Mouse (Mus musculus) adrenal gland, adult 18-20 months (tissue): ENCODE data around the gene Dnaic2. TPM values are rescaled to one million over a fixed set of nuclear protein-coding genes. Genes with fewer than 3 reads are reported as not detected.

Experiments
- DNase-seq, 2 experiments: peaks; one replicate each; pipeline ENCODE4 v3.0.0; 2021 to 2022; ENCODE audit warnings: low spot score in 2 of 2
- long read RNA-seq, 2 experiments: library from polyadenylated mRNA; stranded (forward); transcript quantifications; one replicate each; pipeline ENCODE4 v2.0.0; 2021
- total RNA-seq, 2 experiments: library from RNA; stranded (reverse); gene quantifications; 1 replicate in 1 of 2; 2 replicates in 1 of 2; pipeline ENCODE4 v1.2.3; 2021

Gene Dnaic2
- total RNA-seq: under 1 TPM; 0.19 to 0.50 TPM
- long read RNA-seq, experiment 1: 0 reads
- long read RNA-seq, experiment 2: 0 reads

DNA sequence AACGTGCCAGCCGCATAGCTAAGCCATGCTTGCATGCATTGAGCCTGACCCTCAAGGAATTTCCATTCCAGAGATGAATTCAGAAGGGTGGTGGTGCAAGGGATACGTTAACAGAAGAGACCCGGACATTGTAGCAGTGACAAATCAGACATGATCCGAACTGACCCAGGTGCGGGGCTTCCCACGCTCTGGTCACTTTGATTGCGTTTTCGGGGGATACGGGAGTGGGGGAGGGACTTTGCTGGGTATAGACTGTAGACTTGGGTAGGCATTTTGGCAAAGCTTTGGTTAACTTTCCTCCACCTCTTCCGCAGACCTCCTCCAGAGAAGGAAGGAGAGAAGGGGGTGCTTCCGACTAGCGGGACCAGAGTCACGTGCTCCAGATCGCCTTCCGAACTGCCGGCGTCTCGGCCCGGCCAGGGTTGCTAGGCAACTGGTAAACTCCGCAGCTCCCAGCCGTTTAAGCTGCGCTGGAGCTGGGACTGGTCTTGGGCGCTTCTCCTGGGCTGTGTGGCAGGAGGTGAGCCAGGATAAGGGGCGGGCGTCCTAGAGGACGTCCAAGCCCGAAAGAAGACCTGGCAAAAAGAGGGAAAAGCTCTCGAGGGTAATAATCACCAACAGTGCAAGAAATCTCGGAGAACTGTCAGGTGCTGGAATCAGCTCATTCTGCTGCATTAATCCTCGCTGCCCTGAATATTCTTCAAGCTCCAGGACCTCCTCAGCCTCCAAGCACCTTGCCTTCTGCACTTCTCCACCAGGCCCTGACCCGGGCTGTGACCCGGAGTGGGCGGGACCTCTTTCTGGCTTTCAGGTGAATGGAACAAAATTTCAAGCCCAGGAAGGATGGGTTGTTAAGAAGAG is at the start of gene Dnaic2:
Gene Dnaic2, plus strand, starts transcription at position 444 of the 861 bp plus-strand sequence.
- DNase-seq: peak; percentile 53 to 57

DNA sequence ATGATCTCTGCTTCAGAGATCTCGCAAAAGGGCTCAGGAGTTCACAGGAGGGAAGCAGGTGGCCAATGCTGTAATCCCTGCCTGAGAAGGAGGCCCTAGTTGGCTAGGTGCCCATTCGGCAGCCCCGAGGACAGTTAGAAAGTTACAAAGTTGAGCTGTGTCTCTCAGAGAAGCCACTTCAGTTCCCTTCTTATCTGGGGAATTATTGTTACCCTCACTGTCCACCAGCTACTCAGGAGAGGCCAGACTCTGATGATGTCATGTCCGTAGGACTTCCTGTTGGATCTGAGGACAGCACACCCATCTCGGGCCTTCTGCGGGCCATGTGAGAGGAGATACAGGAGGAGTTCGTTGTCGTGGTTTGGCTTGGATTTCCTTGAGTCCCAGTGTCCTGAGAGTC is 47.6 kb upstream of the Dnaic2 start:
- DNase-seq: no peak

- peak in 1 of 2 experiments; percentile 64 for DNase-seq
These were observed 46.9 kb upstream of the Dnaic2 start for GRCm38 (mm10) chr11:114680291-114680690.

- no peak for DNase-seq
These were observed 46.2 kb upstream of the Dnaic2 start for GRCm38 (mm10) chr11:114681054-114681453.

GRCm38 (mm10) chr11:114682321-114682900 is 44.8 kb upstream of the Dnaic2 start:
- no peak for DNase-seq

DNA sequence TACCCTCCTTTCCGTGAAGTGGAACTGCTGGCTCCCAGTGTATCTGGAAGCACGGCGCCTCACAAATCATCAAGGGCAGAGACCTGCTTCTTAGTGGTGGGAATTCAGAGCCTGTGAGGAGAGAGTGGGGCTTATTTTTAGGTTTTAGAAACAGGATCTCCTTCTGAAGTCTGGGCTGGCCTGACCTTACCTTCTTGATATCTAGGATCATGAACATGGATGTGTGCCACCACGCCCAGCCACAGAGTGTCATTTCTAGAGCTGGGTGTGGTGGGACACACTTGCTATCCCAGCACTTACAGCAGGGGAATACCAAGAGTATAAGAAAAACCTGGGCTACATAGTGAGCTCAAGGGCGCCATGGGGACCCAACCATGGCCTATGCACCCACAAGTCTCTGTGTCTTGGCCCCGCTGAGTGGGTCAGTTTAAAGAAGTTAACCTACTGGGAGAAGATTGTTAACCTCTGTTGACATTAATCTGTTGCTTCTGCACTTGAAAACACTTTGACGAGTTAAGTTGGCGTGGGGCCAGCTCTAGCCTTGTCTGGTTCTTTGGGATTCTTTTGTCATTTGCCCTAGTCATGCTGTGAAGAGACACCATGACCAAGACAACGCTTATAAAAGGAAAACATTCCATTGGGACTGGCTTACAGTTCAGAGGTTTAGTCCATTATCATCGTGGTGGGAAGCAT is 44.0 kb upstream of the Dnaic2 start:
- no peak for DNase-seq

GRCm38 (mm10) chr11:114683722-114684621 is 43.2 kb upstream of the Dnaic2 start:
- DNase-seq: no peak

GRCm38 (mm10) chr11:114684627-114685373 is 42.4 kb upstream of the Dnaic2 start:
- no peak for DNase-seq

GRCm38 (mm10) chr11:114685526-114686040 is 41.6 kb upstream of the Dnaic2 start:
- no peak for DNase-seq

DNA sequence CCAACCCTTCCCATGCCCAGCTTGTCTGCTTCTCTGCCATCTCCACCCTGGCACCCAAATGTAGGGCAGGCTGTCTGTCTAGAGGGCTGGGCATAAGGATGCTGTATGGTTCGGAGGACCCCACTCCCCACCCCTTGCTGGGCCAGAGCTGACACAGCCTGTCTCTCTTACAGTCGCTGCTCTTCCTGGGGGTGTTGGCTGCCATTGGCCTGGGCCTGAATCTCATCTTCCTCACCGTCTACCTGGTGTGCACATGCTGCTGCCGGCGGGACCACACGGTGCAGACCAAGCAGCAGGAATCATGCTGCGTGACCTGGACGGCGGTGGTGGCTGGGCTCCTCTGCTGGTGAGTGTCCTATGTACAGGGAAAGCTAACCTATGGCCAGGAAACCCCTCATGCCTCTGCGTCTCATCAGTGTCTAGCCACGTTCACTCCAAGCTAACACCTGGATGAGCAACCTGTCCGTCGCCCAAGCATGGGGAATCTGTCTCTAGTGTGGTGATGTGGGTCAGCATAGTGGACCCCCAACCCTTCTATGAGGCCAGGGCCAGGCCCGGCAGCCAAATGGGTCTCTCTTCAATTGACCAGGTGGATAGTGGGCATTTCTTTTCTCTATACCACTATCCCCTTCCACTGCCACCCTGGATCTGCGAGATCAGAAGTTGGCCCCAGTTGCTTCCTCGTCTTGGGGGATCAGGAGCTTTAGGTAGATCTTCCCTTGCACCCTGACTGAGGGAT is 40.8 kb upstream of the Dnaic2 start:
- no peak for DNase-seq

DNA sequence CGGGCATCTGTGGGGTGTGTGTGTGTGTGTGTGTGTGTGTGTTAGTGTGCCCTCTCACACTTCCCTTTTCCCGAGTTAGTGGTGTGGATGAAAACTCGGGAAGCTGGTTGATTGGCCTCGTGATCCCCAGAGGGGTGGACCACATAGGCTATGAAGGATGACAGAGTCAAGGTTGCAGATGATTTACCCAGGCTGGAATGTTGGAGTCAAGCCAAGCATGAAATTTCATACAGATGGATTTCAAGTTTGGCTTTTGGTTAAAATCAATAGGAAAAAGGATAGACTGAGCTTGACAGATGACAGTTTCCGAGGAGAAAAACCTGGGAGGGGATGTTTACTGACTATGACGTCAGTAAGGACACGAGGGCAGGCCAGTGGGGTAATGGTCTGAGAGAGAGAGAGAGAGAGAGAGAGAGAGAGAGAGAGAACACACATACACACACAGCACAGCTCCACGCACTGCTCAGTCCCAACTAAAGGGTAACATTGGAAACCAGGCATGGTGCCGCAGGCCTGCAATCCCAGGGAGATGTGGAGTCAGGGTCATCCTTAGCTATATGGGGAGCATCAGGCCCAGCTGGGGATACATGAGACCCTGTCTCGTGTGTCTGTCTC is 39.5 kb upstream of the Dnaic2 start:
- DNase-seq: no peak

DNA sequence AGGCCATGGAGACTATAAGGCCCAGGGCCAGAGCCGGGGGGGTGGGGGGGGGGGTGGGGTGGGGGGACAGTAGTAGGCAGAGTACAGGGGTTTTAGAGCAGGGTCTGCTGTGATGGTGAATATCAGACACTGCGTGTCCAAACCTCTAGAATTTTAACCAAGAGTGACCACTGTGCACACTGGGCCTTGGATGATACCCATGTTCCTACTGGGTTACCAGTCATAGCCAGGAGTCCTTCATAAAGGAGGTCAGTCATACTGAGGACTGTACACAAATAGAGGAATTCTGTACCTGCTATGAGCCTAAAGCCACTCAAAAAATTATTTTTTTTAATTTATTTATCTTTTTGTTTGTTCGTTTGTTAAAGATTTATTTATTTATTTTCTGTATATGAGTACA is 38.5 kb upstream of the Dnaic2 start:
- no peak for DNase-seq

DNA sequence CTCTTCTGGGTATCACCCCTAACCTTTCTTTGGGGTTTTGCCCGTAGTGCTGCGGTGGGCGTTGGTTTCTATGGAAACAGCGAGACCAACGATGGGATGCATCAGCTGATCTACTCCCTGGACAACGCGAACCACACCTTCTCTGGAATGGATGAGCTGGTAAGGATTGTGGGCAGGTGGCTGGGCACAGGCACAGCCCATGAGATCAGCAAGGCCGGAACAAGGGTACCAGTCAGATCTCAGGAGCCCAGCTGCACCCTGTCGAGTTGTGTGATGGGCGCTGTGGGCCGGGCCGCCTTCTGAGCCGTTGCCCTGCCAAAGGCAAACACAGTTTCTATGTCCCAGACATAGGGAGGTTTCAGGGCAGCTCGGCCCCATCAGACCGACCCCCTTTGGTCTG is 37.0 kb upstream of the Dnaic2 start:
- no peak for DNase-seq

DNA sequence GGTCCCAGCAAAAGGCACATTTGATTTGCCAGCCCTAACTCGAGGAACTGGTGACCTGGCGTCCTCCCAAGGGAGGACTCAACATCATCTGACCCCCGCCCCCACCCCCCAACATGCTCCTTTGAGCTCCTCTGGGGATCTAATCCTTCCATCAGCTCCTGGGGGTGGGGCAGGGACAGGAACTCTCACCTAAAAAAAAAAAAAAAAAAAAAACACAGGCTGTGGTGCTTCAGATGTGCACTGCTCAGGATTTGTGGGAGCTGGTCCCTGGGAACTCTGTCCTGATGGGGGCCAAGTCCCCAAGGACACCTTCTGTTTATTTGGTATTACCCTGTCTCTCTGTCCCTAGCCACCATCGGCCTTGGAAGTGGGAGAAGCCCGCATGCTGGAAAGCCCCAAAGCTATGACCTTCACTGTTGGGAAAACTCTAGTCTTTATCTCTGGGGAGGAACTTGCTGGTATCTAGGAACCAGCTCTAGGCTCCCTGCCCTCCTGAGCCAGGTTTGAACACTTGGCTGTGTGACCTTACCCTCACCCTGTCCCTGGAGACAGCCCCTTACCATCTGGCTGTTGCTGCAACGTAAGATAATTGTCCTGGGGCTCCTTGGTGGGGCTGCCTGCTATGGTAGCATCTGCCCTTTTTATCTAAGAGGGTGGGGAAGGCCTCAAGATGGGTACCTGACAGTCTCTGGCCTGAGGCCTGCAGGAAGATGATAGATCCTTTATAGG is 35.6 kb upstream of the Dnaic2 start:
- no peak for DNase-seq

GRCm38 (mm10) chr11:114692601-114693000 is 34.6 kb upstream of the Dnaic2 start:
- no peak for DNase-seq

DNA sequence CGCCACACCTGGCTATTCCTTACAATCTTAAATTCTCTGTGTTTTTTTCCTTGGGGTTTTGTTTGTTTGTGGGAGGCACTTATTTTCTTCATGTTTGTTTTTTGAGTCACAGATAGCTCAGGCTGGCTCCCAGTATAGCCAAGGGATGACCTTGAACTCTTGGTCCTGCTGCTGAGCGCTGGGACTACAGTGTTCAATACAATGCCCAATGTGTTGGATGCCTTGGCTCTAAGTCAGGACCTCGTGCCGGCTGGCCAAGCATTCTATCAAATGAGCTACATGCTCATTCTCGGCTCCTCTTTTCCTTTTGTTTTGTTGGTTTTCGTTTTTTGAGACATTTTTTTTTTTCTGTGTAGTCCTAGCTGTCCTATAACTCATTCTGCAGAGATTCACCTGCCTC is 33.8 kb upstream of the Dnaic2 start:
- no peak for DNase-seq

GRCm38 (mm10) chr11:114694451-114694850 is 32.8 kb upstream of the Dnaic2 start:
- no peak for DNase-seq

GRCm38 (mm10) chr11:114698496-114698895 is 28.7 kb upstream of the Dnaic2 start:
- no peak for DNase-seq
